Mouse (Mus musculus): Measurements from ENCODE around the gene Sdad1.

The Sdad1 gene

DNA sequence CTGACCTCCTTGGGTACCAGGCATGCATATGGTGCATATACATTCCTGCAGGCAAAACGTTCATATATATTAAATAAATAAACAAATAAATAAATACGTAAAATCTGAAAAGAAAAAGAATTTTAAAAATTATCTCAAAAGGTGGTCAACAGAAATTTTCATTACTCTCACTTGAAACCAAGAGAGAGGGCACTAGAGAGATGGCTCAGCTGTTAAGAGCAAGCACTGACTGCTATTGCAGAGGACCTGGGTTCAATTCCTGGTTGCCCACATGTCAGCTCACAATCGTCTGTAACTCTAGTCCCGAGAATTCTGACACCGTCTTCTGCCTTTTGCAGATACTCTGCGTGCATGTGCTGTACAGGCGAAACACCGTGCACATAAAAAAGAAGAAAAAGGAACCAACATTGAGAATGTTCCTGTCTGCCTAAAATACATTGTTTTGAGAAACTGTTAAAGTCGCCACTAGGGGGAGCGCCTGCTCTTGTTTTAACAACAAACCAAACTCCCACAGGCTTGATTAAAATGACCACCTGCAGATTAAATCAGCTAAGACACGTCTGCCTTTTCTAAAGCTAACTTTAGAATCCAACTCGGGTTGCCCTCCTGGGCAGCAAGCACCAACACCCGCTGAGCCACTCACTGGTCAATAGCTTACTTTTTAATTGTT, 1.9 kb upstream of the Sdad1 start:
- peak; percentile 86 for DNase-seq (ENCODE audit: low read depth, low spot score)

GRCm38 (mm10) chr5:92304291-92304690, 6.0 kb downstream of the Sdad1 start:
- no peak for DNase-seq (ENCODE audit: low read depth, low spot score)

DNA sequence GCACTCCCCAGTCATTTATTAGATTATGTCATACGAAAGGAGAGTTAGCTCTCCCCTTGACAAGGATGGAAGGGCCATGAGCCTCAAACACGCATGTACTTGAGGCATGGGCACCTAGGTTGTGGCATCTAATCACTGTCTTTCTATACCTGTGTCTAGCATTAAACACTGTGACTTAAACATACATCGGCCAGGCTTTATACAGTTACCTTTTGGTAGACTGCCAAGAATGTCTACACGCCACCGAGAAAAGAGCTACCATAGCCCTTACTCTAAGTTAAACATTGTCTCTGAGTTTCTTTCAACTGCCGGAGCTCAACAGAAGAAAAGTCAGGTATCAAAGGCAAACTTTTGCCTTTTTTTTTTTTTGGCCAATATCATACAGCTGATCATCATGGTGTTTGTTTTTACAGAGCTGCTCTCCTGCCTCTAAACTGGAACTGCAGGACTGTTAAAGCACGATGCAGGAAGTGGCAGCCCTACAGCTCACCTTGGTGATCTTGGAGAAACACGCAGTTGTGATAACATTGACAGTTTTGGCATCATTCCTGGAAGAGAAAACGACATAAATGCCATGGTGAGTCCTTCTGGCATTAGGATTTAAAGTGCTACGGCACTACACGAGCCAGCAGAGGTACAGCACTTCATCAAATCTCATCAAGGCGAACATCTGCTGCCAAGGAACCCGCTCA, 8.0 kb downstream of the Sdad1 start:
- no peak for DNase-seq (ENCODE audit: low read depth, low spot score)

DNA sequence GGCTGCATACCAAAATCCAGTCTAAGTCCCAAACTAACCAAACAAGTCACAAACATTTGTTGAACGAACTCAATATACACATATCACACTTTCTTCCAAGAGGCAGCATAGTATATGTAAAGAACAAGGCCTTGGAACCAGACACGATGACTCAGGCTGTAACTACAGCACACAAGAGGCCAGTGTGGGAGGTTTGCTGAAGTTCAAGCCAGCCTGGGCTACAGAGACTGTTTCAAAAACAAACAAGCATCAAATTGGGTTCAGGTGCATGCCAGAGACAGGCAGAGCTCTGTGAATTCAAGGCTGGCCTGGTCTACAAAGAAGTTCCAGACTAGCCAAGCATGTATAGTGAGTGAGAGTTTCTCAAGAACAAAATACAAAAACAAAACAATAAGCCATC, 15.8 kb downstream of the Sdad1 start:
- DNase-seq (ENCODE audit: low read depth, low spot score): no peak

DNA sequence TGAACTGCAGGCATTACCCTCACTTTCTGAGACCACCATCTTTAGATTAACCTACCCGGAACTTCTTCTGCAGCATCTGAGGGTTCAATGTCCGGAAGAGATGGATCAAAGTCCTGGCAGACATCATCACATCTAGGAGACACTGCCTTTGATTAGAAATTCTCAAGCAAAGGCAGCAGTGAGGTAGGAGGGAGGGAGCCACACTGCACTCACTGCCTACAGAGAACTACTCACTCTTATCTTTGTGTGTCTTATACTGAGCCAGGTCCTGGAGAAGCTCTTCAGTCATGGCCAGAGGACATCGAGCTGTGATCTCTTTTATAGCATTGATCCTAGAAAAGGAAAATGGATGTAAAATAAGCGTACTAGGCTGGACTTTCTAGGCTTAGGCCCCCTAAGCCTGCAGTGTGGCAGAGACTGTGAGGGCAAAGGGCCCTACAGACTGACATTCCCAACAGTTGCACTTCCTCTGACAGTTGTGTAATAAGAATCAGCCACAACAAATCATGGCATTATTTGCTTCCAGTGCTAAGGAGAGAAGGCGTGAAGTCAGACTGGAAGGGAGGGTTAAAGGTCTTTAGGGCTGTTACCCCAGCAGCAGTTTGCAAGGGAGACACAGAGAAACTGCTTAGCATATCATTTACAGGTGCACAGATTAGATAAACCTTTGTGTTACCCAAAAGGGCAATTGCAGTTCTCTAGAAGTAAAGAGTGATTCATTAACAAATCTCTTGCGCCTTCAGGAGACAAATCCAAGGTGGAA, 18.4 kb downstream of the Sdad1 start:
- DNase-seq (ENCODE audit: low read depth, low spot score): no peak

GRCm38 (mm10) chr5:92287840-92288239, 22.4 kb downstream of the Sdad1 start:
- no peak for DNase-seq (ENCODE audit: low read depth, low spot score)

- DNase-seq (ENCODE audit: low read depth, low spot score): no peak
Measured at GRCm38 (mm10) chr5:92283107-92283506, 27.2 kb downstream of the Sdad1 start.

DNA sequence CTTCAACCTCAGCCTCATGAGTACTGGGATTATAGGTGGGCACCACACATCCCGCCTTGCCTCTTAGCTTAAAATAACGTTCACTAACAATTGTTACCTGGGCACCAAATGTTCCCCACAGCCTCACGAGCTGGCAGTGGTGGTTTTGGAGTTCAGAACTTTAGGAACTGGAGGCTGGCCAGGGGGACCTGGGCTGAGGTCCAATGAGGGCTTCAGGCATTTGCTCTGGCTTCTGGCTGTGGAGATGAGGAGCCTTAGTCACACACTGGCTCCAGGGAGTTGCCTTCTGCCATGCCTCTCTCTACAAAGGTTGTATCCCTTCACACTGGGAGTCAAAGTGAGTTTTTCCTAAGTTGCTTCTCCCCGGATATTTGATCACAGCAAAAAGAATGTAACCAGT, 27.7 kb downstream of the Sdad1 start:
- no peak for DNase-seq (ENCODE audit: low read depth, low spot score)

- no peak for DNase-seq (ENCODE audit: low read depth, low spot score)
Measured at GRCm38 (mm10) chr5:92278942-92279537, 31.2 kb downstream of the Sdad1 start.

- DNase-seq (ENCODE audit: low read depth, low spot score): peak; percentile 69
Measured at GRCm38 (mm10) chr5:92277437-92278394, 32.6 kb downstream of the Sdad1 start, which contains the start of gene Naaa. Naaa (minus strand) TSS chr5:92278170.

DNA sequence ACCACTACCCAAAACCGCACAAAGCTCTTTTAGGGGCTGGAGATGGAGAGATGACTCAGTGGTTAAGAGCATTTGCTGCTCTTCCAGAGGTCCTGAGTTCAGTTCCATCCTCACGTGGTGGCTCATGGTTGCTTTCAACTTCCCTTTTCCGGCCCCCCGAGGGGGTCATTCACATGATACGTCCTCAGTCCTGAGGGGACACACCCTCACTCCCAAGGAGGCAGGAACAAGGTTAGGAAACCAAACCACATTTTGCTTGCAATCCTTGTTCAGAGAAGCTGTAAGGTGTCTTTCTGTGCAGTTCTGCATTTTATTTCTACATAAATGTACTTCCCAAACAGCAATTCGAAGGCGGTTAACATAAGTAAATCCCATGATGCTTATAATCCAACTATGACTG, 39.8 kb downstream of the Sdad1 start:
- DNase-seq (ENCODE audit: low read depth, low spot score): no peak

DNA sequence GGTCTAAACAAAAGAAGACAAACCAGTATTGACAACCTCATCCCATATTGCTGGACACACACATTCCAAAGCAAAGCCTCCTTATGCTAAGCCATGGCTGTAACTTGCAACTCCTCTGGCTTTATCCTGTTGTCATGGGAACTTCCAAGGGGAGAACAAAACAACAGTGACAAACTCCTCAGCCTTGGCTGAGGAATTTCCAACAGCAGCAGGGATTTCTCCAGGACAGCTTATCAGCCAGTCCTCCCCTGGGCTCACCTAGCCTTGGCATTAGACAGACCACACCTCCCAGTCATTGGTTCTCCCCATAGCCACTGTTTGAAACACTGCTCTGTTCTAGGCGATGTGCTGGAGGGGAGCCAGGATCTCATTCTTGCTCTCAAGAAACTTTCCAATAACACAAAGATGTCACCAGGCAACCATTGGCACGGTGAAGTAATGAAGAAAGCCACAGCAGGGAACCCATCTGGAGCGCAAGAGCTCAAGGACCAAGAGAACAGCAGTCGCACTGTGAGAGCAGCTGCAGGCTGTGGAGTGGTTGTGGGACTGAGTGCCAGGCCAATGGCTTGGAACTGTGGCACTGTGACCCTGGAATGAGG, 46.4 kb downstream of the Sdad1 start:
- no peak for DNase-seq (ENCODE audit: low read depth, low spot score)

DNA sequence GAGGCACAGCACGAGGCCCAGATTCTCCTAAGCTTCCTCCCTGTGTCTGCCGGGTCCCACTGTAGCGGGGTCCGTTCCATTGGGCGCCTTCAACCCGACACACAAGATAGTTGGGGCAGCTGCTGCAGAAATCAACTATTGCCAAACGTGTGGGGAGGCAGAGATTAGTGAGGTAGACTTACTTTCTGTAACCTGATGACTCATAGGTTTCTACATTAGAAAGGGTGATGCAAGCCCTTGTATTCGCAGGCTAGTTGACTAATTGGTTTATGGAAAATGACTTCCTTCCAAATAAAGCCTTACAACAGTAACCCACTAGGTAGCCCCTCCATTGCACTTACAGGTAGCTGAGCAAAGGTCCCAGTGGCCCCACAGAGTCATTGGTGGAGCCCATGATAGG, 47.6 kb downstream of the Sdad1 start:
- no peak for DNase-seq (ENCODE audit: low read depth, low spot score)

GRCm38 (mm10) chr5:92256218-92256617, 54.1 kb downstream of the Sdad1 start, which contains the start of gene Ppef2:
Ppef2 (minus strand) TSS chr5:92256278.
- DNase-seq (ENCODE audit: low read depth, low spot score): no peak

- DNase-seq (ENCODE audit: low read depth, low spot score): no peak
Measured at GRCm38 (mm10) chr5:92254476-92254875, 55.8 kb downstream of the Sdad1 start.

GRCm38 (mm10) chr5:92252797-92253343, 57.4 kb downstream of the Sdad1 start:
- DNase-seq (ENCODE audit: low read depth, low spot score): peak; percentile 21

DNA sequence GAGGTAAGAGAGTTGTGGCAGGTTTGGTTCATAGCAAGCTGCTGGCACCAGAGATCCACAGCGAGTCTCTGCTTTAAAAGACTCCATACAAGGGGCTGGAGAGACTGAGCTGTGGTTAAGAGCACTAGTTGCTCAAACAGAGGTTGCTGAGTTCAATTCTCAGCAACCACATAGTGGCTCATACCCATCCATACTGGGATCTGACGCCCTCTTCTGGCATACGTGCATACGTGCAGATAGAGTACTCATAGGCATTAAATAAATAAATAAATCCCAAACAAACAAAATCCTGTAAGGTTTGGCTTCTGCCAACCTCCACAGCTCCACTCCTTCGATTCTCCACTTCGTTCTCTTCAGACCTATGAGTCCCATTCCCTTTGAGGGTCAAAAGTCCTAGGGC, 58.2 kb downstream of the Sdad1 start:
- no peak for DNase-seq (ENCODE audit: low read depth, low spot score)

DNA sequence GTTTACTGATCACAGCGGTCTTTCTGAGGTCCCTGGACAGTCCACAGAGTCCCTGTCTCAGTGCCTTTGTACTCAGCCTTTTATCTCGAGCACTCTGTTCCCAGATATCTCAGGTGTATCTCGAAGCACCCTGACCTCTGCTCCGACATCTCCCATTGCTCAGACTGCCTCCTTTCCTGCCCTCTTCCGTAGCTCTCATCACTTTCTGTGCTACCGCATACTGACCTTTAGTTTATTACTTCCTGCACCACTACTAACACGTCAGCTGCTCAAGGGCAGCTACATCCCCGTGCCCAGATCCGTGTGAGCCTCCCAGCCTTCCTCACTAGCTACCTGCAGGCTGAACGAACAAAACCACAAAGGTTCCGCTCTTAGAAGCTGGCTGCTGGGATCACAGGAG, 61.7 kb downstream of the Sdad1 start:
- DNase-seq (ENCODE audit: low read depth, low spot score): no peak

GRCm38 (mm10) chr5:92245483-92245882, 64.8 kb downstream of the Sdad1 start:
- DNase-seq (ENCODE audit: low read depth, low spot score): no peak

DNA sequence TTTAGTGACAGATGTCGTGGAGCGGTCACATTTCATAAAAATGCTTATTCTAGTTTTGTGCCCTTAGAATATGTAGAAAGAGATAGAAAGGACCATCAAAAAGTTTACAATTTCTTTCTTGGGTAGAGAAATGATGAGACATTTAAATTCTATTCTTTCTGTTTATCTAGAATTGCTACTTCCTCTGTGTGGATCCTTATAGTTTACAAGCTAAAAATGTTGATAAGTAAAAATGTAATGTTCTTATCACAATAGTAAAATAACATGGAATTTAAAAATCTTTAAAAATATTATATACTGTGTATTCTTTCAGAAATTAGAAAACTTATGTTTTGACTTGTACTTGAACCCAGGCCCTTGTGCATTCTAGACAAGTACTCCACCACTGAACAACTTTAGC, 65.4 kb downstream of the Sdad1 start:
- DNase-seq (ENCODE audit: low read depth, low spot score): no peak
